Mouse (Mus musculus) heart, adult 2 months (tissue): ENCODE measurements around the gene Zpr1. TPM values are rescaled to one million over a fixed set of nuclear protein-coding genes. Genes with fewer than 3 reads are reported as not detected.
A peak's percentile ranks its signal among the peaks of the same experiment; 100 is the strongest.

Experiments
- DNase-seq, 2 experiments: peaks; one replicate each; pipeline ENCODE4 v3.0.0; 2021
- H3K27ac ChIP-seq: fragments of 200-600 bp; 2 replicates; pipeline ENCODE4 v1.8.1; 2022
- H3K27me3 ChIP-seq: fragments of 200-500 bp; 2 replicates; pipeline ENCODE4 v1.6.1; 2012; ENCODE audit warnings: mild to moderate bottlenecking, low read length, inconsistent platforms, mixed read lengths; ENCODE audit not compliant: control insufficient read depth, insufficient read depth
- H3K36me3 ChIP-seq: fragments of 200-500 bp; 2 replicates; pipeline ENCODE4 v1.6.1; 2012; ENCODE audit warnings: low read length, inconsistent platforms; ENCODE audit not compliant: control insufficient read depth, insufficient read depth
- H3K4me1 ChIP-seq: fragments of 200-500 bp; 2 replicates; pipeline ENCODE4 v1.6.1; 2011; ENCODE audit warnings: low read length; ENCODE audit not compliant: control insufficient read depth, insufficient read depth
- H3K4me3 ChIP-seq: fragments of 200-600 bp; 2 replicates; pipeline ENCODE4 v1.8.1; 2022
- H3K79me2 ChIP-seq: fragments of 200-500 bp; replicated peaks from 2 replicates; pipeline ENCODE4 v1.6.1; 2012; ENCODE audit warnings: mild to moderate bottlenecking, inconsistent platforms, low read length, moderate library complexity, mixed read lengths; ENCODE audit not compliant: control insufficient read depth, insufficient read depth
- H3K9ac ChIP-seq: fragments of 200-500 bp; 2 replicates; pipeline ENCODE4 v1.6.1; 2012; ENCODE audit warnings: low read depth, mild to moderate bottlenecking, control low read depth, inconsistent platforms, low read length, mixed read lengths
- CTCF ChIP-seq: fragments of 200-600 bp; IDR thresholded peaks from 2 replicates; pipeline ENCODE4 v1.8.1; 2022; ENCODE audit warnings: antibody characterized with exemption, mild to moderate bottlenecking, moderate library complexity
- EP300 ChIP-seq: fragments of 200-500 bp; IDR thresholded peaks from 2 replicates; pipeline ENCODE4 v1.6.1; 2011; ENCODE audit warnings: low read depth, low read length, control low read depth; ENCODE audit not compliant: insufficient read depth
- POLR2A ChIP-seq: fragments of 200-500 bp; IDR thresholded peaks from 2 replicates; pipeline ENCODE4 v1.6.1; 2011; ENCODE audit warnings: mild to moderate bottlenecking, low read depth, low read length, control low read depth; ENCODE audit not compliant: insufficient read depth
- WGBS: fragments of 180-500 bp; shearing (Covaris S2); methylation state at CpG from one replicate; pipeline ENCODE4 v1.1.7; 2018; 5-methylcytosine and 5-hydroxymethylcytosine counted together
- intact Hi-C: fragments of 180-260 bp; cut with DNase I; formaldehyde crosslinking; loops from one replicate; pipeline ENCODE4 v1.15.1; 2025
- polyA plus RNA-seq: library from polyadenylated mRNA; depleted of rRNA; stranded (reverse); fragments of >200 nt; gene quantifications from 2 replicates; pipeline ENCODE4 v1.2.3, GENCODE M21; 2012
- total RNA-seq, 2 experiments: library from RNA; stranded (reverse); gene quantifications; 2 replicates each; pipeline ENCODE4 v1.2.3; 2021

The Zpr1 gene
- total and polyA plus RNA-seq, 3 experiments: 12.0 to 21.4 (median 19.8) TPM

- DNase-seq: no peak
- no peak for TF ChIP-seq EP300
- no peak for TF ChIP-seq CTCF
- no peak for TF ChIP-seq POLR2A
- Histone ChIP-seq H3K27me3 (no peaks in the 10 kb centered on the region), H3K9ac (no peak overlapping the region), H3K27ac (no peak overlapping the region), H3K79me2 (no peaks in the 10 kb centered on the region), H3K36me3 (no peaks in the 10 kb centered on the region), H3K4me1 (peaks cover 4% of the 10 kb centered on the region; the same call in 1 of the 2 replicates), H3K4me3 (no peak overlapping the region)
- WGBS: 83% methylated on average over 5 of the region's 5 CpGs
- intact Hi-C loops: no loop called here
Measured at GRCm38 (mm10) chr9:46269125-46269524, 3.7 kb upstream of the Zpr1 start.

DNA sequence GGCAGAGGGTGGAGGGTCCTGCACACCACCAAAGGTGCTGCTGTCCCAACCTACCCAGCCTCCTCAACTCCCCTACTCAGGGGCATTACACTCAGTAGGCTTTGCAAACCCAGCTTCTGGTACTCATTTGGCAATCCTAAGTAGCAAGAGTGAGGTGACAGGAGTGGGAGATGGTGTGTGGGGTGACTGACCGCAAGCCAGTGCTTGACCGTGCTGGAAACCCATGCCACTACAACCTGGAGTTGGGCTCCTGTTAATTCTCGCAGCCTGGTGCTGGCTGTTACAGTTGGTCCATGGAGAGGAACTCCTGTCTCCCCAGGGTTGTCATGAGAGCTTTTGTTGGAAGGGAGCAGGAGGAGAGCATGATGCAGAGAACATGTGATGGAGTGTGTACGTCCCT is 2.1 kb upstream of the Zpr1 start:
- H3K4me1 ChIP-seq: peaks cover 4% of the 10 kb centered on the region; the same call in 1 of the 2 replicates
- no peaks in the 10 kb centered on the region for H3K36me3 ChIP-seq
- WGBS: 78% methylated on average over 4 of the region's 4 CpGs
- no peaks in the 10 kb centered on the region for H3K27me3 ChIP-seq
- TF ChIP-seq EP300: no peak
- TF ChIP-seq CTCF: no peak
- TF ChIP-seq POLR2A: no peak
- no peak overlapping the region for H3K9ac ChIP-seq
- H3K79me2 ChIP-seq: no peaks in the 10 kb centered on the region
- no peak for DNase-seq
- H3K27ac ChIP-seq: no peak overlapping the region
- intact Hi-C loops: no loop called here
- no peak overlapping the region for H3K4me3 ChIP-seq

DNA sequence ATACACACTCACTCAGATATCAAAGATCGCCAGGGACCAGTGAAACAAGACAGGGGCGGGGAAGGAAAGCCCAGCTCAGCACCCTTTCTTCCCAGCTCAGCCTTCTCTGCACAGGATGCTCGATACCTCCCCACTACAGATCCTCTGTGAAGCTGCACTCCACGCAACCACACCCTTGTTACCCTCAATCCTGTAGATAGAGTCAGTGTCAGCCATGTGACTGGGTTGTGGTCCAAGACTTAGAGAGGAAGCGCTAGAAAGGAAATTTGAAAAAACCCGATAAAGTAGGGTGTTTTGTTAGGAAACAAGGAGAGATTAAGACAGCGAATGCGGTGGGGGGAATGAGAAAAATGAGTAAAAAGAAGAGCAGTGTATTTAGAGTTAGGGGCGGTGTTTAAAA is 794 bp upstream of the Zpr1 start:
- 43% methylated on average over 9 of the region's 9 CpGs for WGBS

GRCm38 (mm10) chr9:46274494-46274893 is 1.6 kb downstream of the Zpr1 start:
- Histone ChIP-seq H3K4me1 (peaks cover 5% of the 10 kb centered on the region), H3K27ac (no peak overlapping the region), H3K36me3 (no peaks in the 10 kb centered on the region; the same call in 1 of the 2 replicates), H3K79me2 (no peaks in the 10 kb centered on the region), H3K27me3 (no peaks in the 10 kb centered on the region), H3K4me3 (no peak overlapping the region), H3K9ac (no peak overlapping the region)
- no peak for DNase-seq
- no peak for TF ChIP-seq EP300
- TF ChIP-seq CTCF: no peak
- no peak for TF ChIP-seq POLR2A
- WGBS: 74% methylated on average over 9 of the region's 9 CpGs
- intact Hi-C loops: no loop called here

More for the DNA sequence above, 794 bp upstream of the Zpr1 start:
- Histone ChIP-seq H3K79me2 (no peaks in the 10 kb centered on the region), H3K36me3 (no peaks in the 10 kb centered on the region; the same call in 1 of the 2 replicates), H3K27ac (no peak overlapping the region), H3K4me1 (peaks cover 4% of the 10 kb centered on the region; the same call in 1 of the 2 replicates), H3K4me3 (no peak overlapping the region), H3K9ac (no peak overlapping the region), H3K27me3 (no peaks in the 10 kb centered on the region)
- intact Hi-C loops: no loop called here
- no peak for DNase-seq
- TF ChIP-seq POLR2A: no peak
- no peak for TF ChIP-seq CTCF
- no peak for TF ChIP-seq EP300

- Histone ChIP-seq H3K79me2 (no peaks in the 10 kb centered on the region; the same call in 1 of the 2 replicates), H3K36me3 (peaks cover 2% of the 10 kb centered on the region; the same call in 1 of the 2 replicates), H3K27me3 (no peaks in the 10 kb centered on the region), H3K9ac (peak within 1 kb of the TSS; percentile 94), H3K4me1 (no peaks in the 10 kb centered on the region), H3K27ac (peak within 1 kb of the TSS; percentile 86), H3K4me3 (peak within 1 kb of the TSS; percentile 99)
- intact Hi-C loops: loop anchor here (5.0 to 10.0 kb wide), 2 partner anchors 376 to 458 kb away; partner anchors contain the start of genes Cep164, Pcsk7 and Rnf214
- under 1% methylated on average over 55 of the region's 55 CpGs for WGBS
- TF ChIP-seq EP300 (no peak), CTCF (peak; percentile 63), POLR2A (peak; percentile 85)
- peak; percentile 93 to 99 for DNase-seq
Measured at GRCm38 (mm10) chr9:46282631-46283436, 10.0 kb downstream of the Zpr1 start, which contains the start of gene Bud13. Gene Bud13 (plus strand): TSS chr9:46283008.

DNA sequence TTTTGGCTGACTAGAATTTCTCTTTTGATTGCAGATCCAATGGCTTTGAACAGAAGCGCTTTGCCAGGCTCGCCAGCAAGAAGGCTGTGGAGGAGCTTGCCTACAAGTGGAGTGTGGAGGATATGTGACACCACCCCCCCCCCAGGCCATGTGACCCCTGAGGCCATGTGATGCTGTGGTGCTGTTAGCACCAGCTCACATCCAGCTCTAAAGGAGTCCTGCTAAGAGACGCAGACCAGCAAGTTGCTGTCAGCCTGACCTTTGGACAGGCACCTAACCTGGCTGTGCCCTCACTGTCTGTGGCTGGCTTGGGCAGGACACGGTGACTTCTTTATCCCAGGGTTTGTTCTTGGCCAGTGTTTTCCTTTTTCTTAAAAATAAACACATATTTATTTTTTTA is 25.5 kb downstream of the Zpr1 start:
- H3K4me1 ChIP-seq: no peaks in the 10 kb centered on the region
- no peaks in the 10 kb centered on the region for H3K79me2 ChIP-seq
- H3K9ac ChIP-seq: no peak overlapping the region
- no peaks in the 10 kb centered on the region; the same call in 1 of the 2 replicates for H3K36me3 ChIP-seq
- no peak overlapping the region for H3K27ac ChIP-seq
- DNase-seq: no peak
- WGBS: 84% methylated on average over 4 of the region's 4 CpGs
- no peaks in the 10 kb centered on the region for H3K27me3 ChIP-seq
- H3K4me3 ChIP-seq: no peak overlapping the region
- intact Hi-C loops: no loop called here
- TF ChIP-seq EP300 (no peak), POLR2A (no peak), CTCF (no peak)
